ENCODE assay signal across 8 mouse cellular contexts in the genomic region with DNA sequence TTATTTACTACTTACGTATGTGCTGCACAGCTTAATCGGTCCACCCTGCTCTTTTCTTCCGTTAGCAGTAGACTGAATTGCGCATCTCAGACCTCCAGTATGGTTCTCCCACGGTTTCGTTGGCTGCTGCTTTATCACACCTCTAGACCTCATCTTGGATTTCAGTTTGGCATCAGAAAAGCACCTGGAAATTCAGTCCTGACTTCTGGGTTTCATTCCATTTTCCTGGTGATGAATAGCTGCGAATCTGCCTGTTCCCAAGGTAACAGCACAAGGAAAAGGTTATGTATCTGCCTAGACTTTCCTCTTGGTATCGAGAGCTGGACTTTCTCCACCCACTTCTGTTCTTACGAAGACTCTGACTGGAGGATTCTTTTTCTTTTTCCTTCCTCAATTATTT. TPM values are rescaled to one million over a fixed set of nuclear protein-coding genes. Genes with fewer than 3 reads are reported as not detected.
DNase-seq lines count a peak whose midpoint lies in the region; ATAC-seq and TF ChIP-seq lines count a peak whose summit lies in the region.

A gene (minus strand): TSS at position 101 of the 400 bp plus-strand sequence.

- TF ChIP-seq POLR2A in bone marrow macrophage, adult 2 months (IDR thresholded peaks at IDR 0.05; ENCODE audit: borderline replicate concordance, low read depth, low read length), result no peak

- WGBS in intestine, embryonic 15.5 days, result 83% methylated on average over 9 of the region's 9 CpGs

- H3K9me3 ChIP-seq in intestine, embryonic 15.5 days, result no peaks in the 10 kb centered on the region

- DNase-seq in adrenal gland, adult 8-10 months, result no peak
- DNase-seq in gastrocnemius, postnatal 4 days (ENCODE audit: low spot score in 2 of 2), result no peak
- DNase-seq in c-Kit-positive CD71-positive TER-119-positive erythroid progenitor cells, embryonic 14.5 days (ENCODE audit: low spot score), result no peak
- DNase-seq in spleen, postnatal 36 days (ENCODE audit: low spot score in 2 of 2), result no peak
- DNase-seq in urinary bladder, postnatal 36 days (ENCODE audit: low spot score in 2 of 2), result no peak

- no peak within 1 kb of the TSS for H3K4me3 ChIP-seq in bone marrow macrophage, adult 2 months (ENCODE audit: insufficient read depth, low read length)
- no peak within 1 kb of the TSS for H3K4me3 ChIP-seq in intestine, embryonic 15.5 days (replicated peaks)

- H3K36me3 ChIP-seq in intestine, embryonic 15.5 days, result no peaks in the 10 kb centered on the region

- H3K27ac ChIP-seq in bone marrow macrophage, adult 2 months (ENCODE audit: insufficient read depth, low read depth, low read length), result no peak within 1 kb of the TSS
- no peak within 1 kb of the TSS for H3K27ac ChIP-seq in intestine, embryonic 15.5 days

- TF ChIP-seq CTCF in bone marrow macrophage, adult 2 months (IDR thresholded peaks at IDR 0.05; ENCODE audit: low read depth, low read length), result no peak

- H3K27me3 ChIP-seq in intestine, embryonic 15.5 days (replicated peaks), result no peaks in the 10 kb centered on the region

- H3K4me1 ChIP-seq in bone marrow macrophage, adult 2 months (ENCODE audit: control insufficient read depth, insufficient read depth, low read length), result peaks cover 14% of the 10 kb centered on the region
- no peaks in the 10 kb centered on the region for H3K4me1 ChIP-seq in intestine, embryonic 15.5 days (replicated peaks)

- ATAC-seq in intestine, embryonic 15.5 days, result no peak
- ATAC-seq in megakaryocyte progenitor cell, adult 5-6 weeks (replicated peaks; ENCODE audit: poor library complexity), result no peak

- no peak within 1 kb of the TSS for H3K9ac ChIP-seq in intestine, embryonic 15.5 days

- H3K4me2 ChIP-seq in intestine, embryonic 15.5 days (replicated peaks), result no peak within 1 kb of the TSS

RNA-seq across cellular contexts. Expression of the gene that starts here (rescaled TPM):
- 10 to 100 TPM; 56.7 to 83.5 (median 69.8) TPM for total RNA-seq in adrenal gland, adult 8-10 months (2022)
- 16.9 and 26.0 TPM in 2 replicates for polyA plus RNA-seq in bone marrow macrophage, adult 2 months (2012; ENCODE audit: insufficient read depth, insufficient read length, missing spikeins)
- total RNA-seq in gastrocnemius, postnatal 4 days (2021), result 10 to 100 TPM; 45.7 to 50.9 TPM
- polyA plus RNA-seq in intestine, embryonic 15.5 days (2015; fragmentation: Nextera tagmentation; extraction: Ambion mirVana), result 41.9 and 45.6 TPM in 2 replicates
- total RNA-seq in megakaryocyte progenitor cell, adult 5-6 weeks (2015), result 17.2 and 19.3 TPM in 2 replicates
- total RNA-seq in megakaryocyte progenitor cell, adult 5-6 weeks (2017), result 18.8 and 24.4 TPM in 2 replicates
